Mouse (Mus musculus): ENCODE results near the gene Bdh1.

- TF ChIP-seq CTCF (IDR thresholded peaks at IDR 0.05; ENCODE audit: low read depth), result no peak
- no peak for TF ChIP-seq EP300 (IDR thresholded peaks at IDR 0.05; ENCODE audit: low read depth)
Measured at GRCm38 (mm10) chr16:31460506-31460905, 38.4 kb downstream of the Bdh1 start.
